Comparison of ENCODE assay signal across 10 mouse cellular contexts in genomic region chr17:86802351-86802985, GRCm38 (mm10). TPM values are rescaled to one million over a fixed set of nuclear protein-coding genes. Genes with fewer than 3 reads are reported as not detected.
DNase-seq lines count a peak whose midpoint lies in the region; ATAC-seq and TF ChIP-seq lines count a peak whose summit lies in the region.
"Had no signal": no experiment of that assay in that cellular context is flagged by ENCODE, and none has a peak within 500 bp of the region (broad histone marks: within the 10 kb centered on the region; RNA-seq: fewer than 3 reads in every experiment).

No protein-coding gene starts in this region.

- no peak overlapping the region for H3K4me3 ChIP-seq in forebrain, embryonic 14.5 days (ENCODE audit: low read depth, low read length)
- H3K4me3 ChIP-seq in forebrain, embryonic 13.5 days, result no peak overlapping the region
- H3K4me3 ChIP-seq in heart, embryonic 12.5 days, result no peak overlapping the region
- no peak overlapping the region for H3K4me3 ChIP-seq in limb, embryonic 14.5 days (replicated peaks; ENCODE audit: low read length)

- no peak for ATAC-seq in forebrain, embryonic 14.5 days
- no peak for ATAC-seq in forebrain, embryonic 13.5 days
- ATAC-seq in heart, embryonic 12.5 days (ENCODE audit: insufficient number of reproducible peaks, low FRiP score), result peak; percentile 58
- no peak for ATAC-seq in limb, embryonic 14.5 days (ENCODE audit: low FRiP score, low read depth)

- no peak overlapping the region for H3K9ac ChIP-seq in forebrain, embryonic 14.5 days (ENCODE audit: low read length)
- no peak overlapping the region for H3K9ac ChIP-seq in forebrain, embryonic 13.5 days
- no peak overlapping the region for H3K9ac ChIP-seq in heart, embryonic 12.5 days
- no peak overlapping the region for H3K9ac ChIP-seq in limb, embryonic 14.5 days (ENCODE audit: low read depth, low read length, severe bottlenecking)

- H3K36me3 ChIP-seq in forebrain, embryonic 14.5 days (ENCODE audit: control insufficient read depth, insufficient read depth, low read length), result no peaks in the 10 kb centered on the region
- H3K36me3 ChIP-seq in forebrain, embryonic 13.5 days (ENCODE audit: poor library complexity, severe bottlenecking), result no peaks in the 10 kb centered on the region
- peaks cover 10% of the 10 kb centered on the region for H3K36me3 ChIP-seq in heart, embryonic 12.5 days
- H3K36me3 ChIP-seq in limb, embryonic 14.5 days (ENCODE audit: control insufficient read depth, insufficient read depth, low read length), result no peaks in the 10 kb centered on the region

- H3K27ac ChIP-seq in forebrain, embryonic 14.5 days (ENCODE audit: low read depth, low read length), result 0 out of 2 replicates have a peak overlapping the region, but pooled peaks have one; percentile 36
- no peak overlapping the region for H3K27ac ChIP-seq in forebrain, embryonic 13.5 days
- peak overlapping the region; percentile 74 for H3K27ac ChIP-seq in heart, embryonic 12.5 days (ENCODE audit: poor library complexity, severe bottlenecking)
- H3K27ac ChIP-seq in limb, embryonic 14.5 days (replicated peaks; ENCODE audit: low read depth, low read length), result 0 out of 2 replicates have a peak overlapping the region, but pooled peaks have one; percentile 3

- H3K4me1 ChIP-seq in forebrain, embryonic 14.5 days (ENCODE audit: control insufficient read depth, insufficient read depth, low read length), result peaks cover 3% of the 10 kb centered on the region; the same call in 1 of the 2 replicates
- H3K4me1 ChIP-seq in forebrain, embryonic 13.5 days, result peaks cover 9% of the 10 kb centered on the region
- H3K4me1 ChIP-seq in heart, embryonic 12.5 days (replicated peaks), result peaks cover 38% of the 10 kb centered on the region
- peaks cover 4% of the 10 kb centered on the region; the same call in 1 of the 2 replicates for H3K4me1 ChIP-seq in limb, embryonic 14.5 days (ENCODE audit: control insufficient read depth, insufficient read depth, low read length)

- DNase-seq in forebrain, embryonic 14.5 days (ENCODE audit: low spot score), result no peak
- DNase-seq in ZHBTc4 (ENCODE audit: low read depth, low spot score), result peak; percentile 79
- no peak for DNase-seq in limb, embryonic 14.5 days (ENCODE audit: low spot score)
- DNase-seq in thymus, postnatal 10 days (ENCODE audit: low spot score in 2 of 2), result peak; percentile 19 to 25
- no peak for DNase-seq in ovary, postnatal 10 days (ENCODE audit: low spot score)
- DNase-seq in layer of hippocampus, postnatal 36 days, result no peak

- no peak overlapping the region for H3K4me2 ChIP-seq in forebrain, embryonic 14.5 days (ENCODE audit: low read length)
- no peak overlapping the region for H3K4me2 ChIP-seq in forebrain, embryonic 13.5 days
- no peak overlapping the region for H3K4me2 ChIP-seq in heart, embryonic 12.5 days
- H3K4me2 ChIP-seq in limb, embryonic 14.5 days (replicated peaks; ENCODE audit: low read depth, low read length, severe bottlenecking), result no peak overlapping the region

- WGBS in forebrain, embryonic 14.5 days, result 73% methylated on average over 9 of the region's 9 CpGs
- 75% methylated on average over 9 of the region's 9 CpGs for WGBS in forebrain, embryonic 13.5 days
- WGBS in heart, embryonic 12.5 days, result 45% methylated on average over 9 of the region's 9 CpGs
- WGBS in limb, embryonic 14.5 days, result 60% methylated on average over 9 of the region's 9 CpGs

- H3K9me3 ChIP-seq in forebrain, embryonic 14.5 days (replicated peaks; ENCODE audit: control insufficient read depth, low read length), result no peaks in the 10 kb centered on the region
- no peaks in the 10 kb centered on the region for H3K9me3 ChIP-seq in forebrain, embryonic 13.5 days (replicated peaks)
- no peaks in the 10 kb centered on the region for H3K9me3 ChIP-seq in heart, embryonic 12.5 days (replicated peaks)
- no peaks in the 10 kb centered on the region for H3K9me3 ChIP-seq in limb, embryonic 14.5 days (ENCODE audit: control insufficient read depth, low read length)

- no peaks in the 10 kb centered on the region for H3K27me3 ChIP-seq in forebrain, embryonic 14.5 days (replicated peaks; ENCODE audit: control insufficient read depth, insufficient read depth, low read length)
- H3K27me3 ChIP-seq in forebrain, embryonic 13.5 days, result no peaks in the 10 kb centered on the region
- no peaks in the 10 kb centered on the region for H3K27me3 ChIP-seq in heart, embryonic 12.5 days (replicated peaks)
- H3K27me3 ChIP-seq in limb, embryonic 14.5 days (ENCODE audit: control insufficient read depth, insufficient read depth, low read length), result no peaks in the 10 kb centered on the region

- no peak for TF ChIP-seq POLR2A in limb, embryonic 14.5 days (IDR thresholded peaks at IDR 0.05; ENCODE audit: borderline replicate concordance, extremely low read depth, insufficient read depth, insufficient read length)

RNA-seq across cellular contexts. Expression of gene Epas1, which starts 49.0 kb away (rescaled TPM):
- 6.1 and 6.4 TPM in 2 replicates for polyA plus RNA-seq in forebrain, embryonic 14.5 days (2014; fragmentation: Nextera tagmentation; extraction: Ambion mirVana)
- 3.2 and 3.5 TPM in 2 replicates for polyA plus RNA-seq in forebrain, embryonic 13.5 days (2015; fragmentation: Nextera tagmentation; extraction: Ambion mirVana)
- 7.2 and 9.6 TPM in 2 replicates for polyA plus RNA-seq in heart, embryonic 12.5 days (2016; fragmentation: Nextera tagmentation; extraction: Ambion mirVana)
- polyA plus RNA-seq in limb, embryonic 14.5 days (2012; rRNA removed), result 11.4 and 13.2 TPM in 2 replicates
- 8.3 and 8.7 TPM in 2 replicates for polyA plus RNA-seq in limb, embryonic 14.5 days (2014; fragmentation: Nextera tagmentation; extraction: Ambion mirVana)
- total RNA-seq in layer of hippocampus, postnatal 36 days (2021), result 10 to 100 TPM; 90.7 to 91.1 TPM
- total RNA-seq: hematopoietic stem cell, adult 5-6 weeks; MEL had no signal

Comparison
In these comparisons a context has a peak if more than half of its experiments do, and no peak if none do; other contexts are left out.
1. DNase-seq: peak in ZHBTc4 (single experiment) and thymus, postnatal 10 days (2 of 2); none in forebrain, embryonic 14.5 days (single experiment), limb, embryonic 14.5 days (single experiment), ovary, postnatal 10 days (single experiment) and layer of hippocampus, postnatal 36 days (0 of 2).